In the genomic region with DNA sequence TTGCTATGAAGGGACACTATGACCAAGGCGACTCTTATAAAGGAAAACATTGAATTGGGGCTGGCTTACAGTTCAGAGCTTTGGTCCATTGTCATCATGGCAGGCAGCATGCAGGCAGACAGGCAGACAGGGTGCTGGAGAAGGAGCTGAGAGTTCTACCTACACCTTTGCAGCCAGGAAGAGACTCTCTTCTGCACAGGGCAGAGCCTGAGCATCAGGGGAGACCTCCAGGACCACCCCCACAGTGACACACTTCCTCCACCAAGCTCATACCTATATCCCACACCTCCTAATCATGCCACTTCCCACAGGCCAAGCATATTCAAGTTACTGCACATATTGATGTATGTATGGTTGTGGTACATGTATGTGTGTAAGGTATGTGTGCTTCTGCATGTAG, we compare ENCODE assay signal across 30 mouse cellular contexts. TPM values are rescaled to one million over a fixed set of nuclear protein-coding genes. Genes with fewer than 3 reads are reported as not detected.
"Had no signal": no experiment of that assay in that cellular context is flagged by ENCODE, and none has a peak within 500 bp of the region (broad histone marks: within the 10 kb centered on the region; RNA-seq: fewer than 3 reads in every experiment).

No protein-coding gene starts in this region.

- H3K36me3 ChIP-seq: hindbrain, embryonic 12.5 days; intestine, embryonic 15.5 days; limb, embryonic 12.5 days; liver, embryonic 13.5 days had no signal

- H3K27ac ChIP-seq: hindbrain, embryonic 12.5 days; hindbrain, embryonic 14.5 days; intestine, embryonic 15.5 days; limb, embryonic 12.5 days; liver, embryonic 13.5 days had no signal

- H3K9ac ChIP-seq: forebrain, postnatal 0 days; hindbrain, embryonic 12.5 days; hindbrain, embryonic 14.5 days; intestine, embryonic 15.5 days; limb, embryonic 12.5 days; liver, embryonic 13.5 days had no signal

- H3K9me3 ChIP-seq: hindbrain, embryonic 12.5 days; intestine, embryonic 15.5 days; limb, embryonic 12.5 days; liver, embryonic 13.5 days had no signal

- H3K4me3 ChIP-seq: hindbrain, embryonic 12.5 days; intestine, embryonic 15.5 days; limb, embryonic 12.5 days; liver, embryonic 13.5 days had no signal

- ATAC-seq: forebrain, postnatal 0 days; hindbrain, embryonic 16.5 days; inflammation-experienced regulatory T-cells, adult 6 months; intestine, embryonic 15.5 days; intestine, postnatal 0 days had no signal

- H3K27me3 ChIP-seq: hindbrain, embryonic 12.5 days; intestine, embryonic 15.5 days had no signal

- DNase-seq: forebrain, postnatal 0 days; gastrocnemius, postnatal 14 days; gastrocnemius, postnatal 36 days; heart, adult 18-20 months; heart, postnatal 10 days; heart, postnatal 36 days; kidney, adult 18-20 months; kidney, adult 8-10 months; kidney, postnatal 10 days; kidney, postnatal 36 days; layer of hippocampus, adult 9-11 months; layer of hippocampus, postnatal 36 days; left cerebral cortex, postnatal 4 days; liver; liver, embryonic 13.5 days had no signal

- H3K4me2 ChIP-seq: heart, embryonic 11.5 days; hindbrain, embryonic 12.5 days; hindbrain, embryonic 14.5 days; intestine, embryonic 15.5 days; limb, embryonic 12.5 days; liver, embryonic 13.5 days had no signal

RNA-seq across cellular contexts. Expression of a gene that starts 14.8 kb away (rescaled TPM):
- polyA plus RNA-seq: forebrain, postnatal 0 days; heart, embryonic 11.5 days; heart, embryonic 14.5 days; heart, embryonic 16.5 days; hindbrain, embryonic 12.5 days; hindbrain, embryonic 14.5 days; hindbrain, embryonic 16.5 days; inflammation-experienced regulatory T-cells, adult 6 months; intestine, embryonic 15.5 days; intestine, postnatal 0 days; kidney, embryonic 14.5 days; kidney, embryonic 16.5 days; large intestine, adult 2 months; limb, embryonic 12.5 days; limb, embryonic 14.5 days; liver, embryonic 13.5 days had no signal

RNA-seq across cellular contexts. Expression of a gene that starts 15.4 kb away (rescaled TPM):
- polyA plus RNA-seq: forebrain, postnatal 0 days; gonadal fat pad, adult 2 months; heart, embryonic 11.5 days; heart, embryonic 14.5 days; heart, embryonic 16.5 days; hindbrain, embryonic 12.5 days; hindbrain, embryonic 14.5 days; hindbrain, embryonic 16.5 days; inflammation-experienced regulatory T-cells, adult 6 months; intestine, embryonic 15.5 days; intestine, postnatal 0 days; kidney, embryonic 14.5 days; kidney, embryonic 16.5 days; large intestine, adult 2 months; limb, embryonic 12.5 days; limb, embryonic 14.5 days; liver, embryonic 13.5 days had no signal

RNA-seq across cellular contexts. Expression of a gene that starts 26.9 kb away (rescaled TPM):
- polyA plus RNA-seq: forebrain, postnatal 0 days; gonadal fat pad, adult 2 months; heart, embryonic 11.5 days; heart, embryonic 14.5 days; heart, embryonic 16.5 days; hindbrain, embryonic 12.5 days; hindbrain, embryonic 14.5 days; hindbrain, embryonic 16.5 days; inflammation-experienced regulatory T-cells, adult 6 months; intestine, embryonic 15.5 days; intestine, postnatal 0 days; kidney, embryonic 14.5 days; kidney, embryonic 16.5 days; large intestine, adult 2 months; limb, embryonic 12.5 days; limb, embryonic 14.5 days; liver, embryonic 13.5 days had no signal

RNA-seq across cellular contexts. Expression of a gene that starts 26.9 kb away (rescaled TPM):
- polyA plus RNA-seq: forebrain, postnatal 0 days; gonadal fat pad, adult 2 months; heart, embryonic 11.5 days; heart, embryonic 14.5 days; heart, embryonic 16.5 days; hindbrain, embryonic 12.5 days; hindbrain, embryonic 14.5 days; hindbrain, embryonic 16.5 days; inflammation-experienced regulatory T-cells, adult 6 months; intestine, embryonic 15.5 days; intestine, postnatal 0 days; kidney, embryonic 14.5 days; kidney, embryonic 16.5 days; large intestine, adult 2 months; limb, embryonic 12.5 days; limb, embryonic 14.5 days; liver, embryonic 13.5 days had no signal
